Mouse (Mus musculus) neural tube, embryonic 12.5 days (tissue): ENCODE data around the gene Pax6. TPM values are rescaled to one million over a fixed set of nuclear protein-coding genes. Genes with fewer than 3 reads are reported as not detected.

Experiments used
- ATAC-seq: fragments of 200-750 bp; cut with Nextera tagmentation; 2 replicates; pipeline ENCODE4 v1.8.0; 2017; ENCODE audit warnings: low read depth, mild to moderate bottlenecking, moderate TSS enrichment, moderate library complexity; ENCODE audit not compliant: low FRiP score
- H3K27ac ChIP-seq: fragments of 300-500 bp; sonication (generic); 2 replicates; pipeline ENCODE4 v1.5.1; 2016
- H3K27me3 ChIP-seq: fragments of 300-500 bp; sonication (generic); replicated peaks from 2 replicates; pipeline ENCODE4 v1.6.1; 2016; ENCODE audit warnings: mild to moderate bottlenecking
- H3K36me3 ChIP-seq: fragments of 300-500 bp; sonication (generic); 2 replicates; pipeline ENCODE4 v1.6.1; 2016; ENCODE audit warnings: mild to moderate bottlenecking
- H3K4me1 ChIP-seq: fragments of 300-500 bp; sonication (generic); 2 replicates; pipeline ENCODE4 v1.6.1; 2016
- H3K4me2 ChIP-seq: fragments of 300-500 bp; sonication (generic); replicated peaks from 2 replicates; pipeline ENCODE4 v1.6.1; 2016; ENCODE audit warnings: mild to moderate bottlenecking
- H3K4me3 ChIP-seq: fragments of 300-500 bp; sonication (generic); 2 replicates; pipeline ENCODE4 v1.5.1; 2016
- H3K9ac ChIP-seq: fragments of 300-500 bp; sonication (generic); 2 replicates; pipeline ENCODE4 v1.6.1; 2016; ENCODE audit warnings: mild to moderate bottlenecking
- H3K9me3 ChIP-seq: fragments of 300-500 bp; sonication (generic); 2 replicates; pipeline ENCODE4 v1.6.1; 2016; ENCODE audit warnings: mild to moderate bottlenecking
- WGBS: fragments of 180-500 bp; shearing (Covaris S2); methylation state at CpG from one replicate; pipeline ENCODE4 v1.1.7; 2016; 5-methylcytosine and 5-hydroxymethylcytosine counted together
- polyA plus RNA-seq: library from polyadenylated mRNA; unstranded; fragments of >200 nt; fragmentation: Nextera tagmentation; extraction: Ambion mirVana; gene quantifications from 2 replicates; pipeline ENCODE4 v1.2.1, GENCODE M21; 2016

Gene Pax6
- polyA plus RNA-seq, 1 experiment from 2014 or later: 23.8 TPM

DNA sequence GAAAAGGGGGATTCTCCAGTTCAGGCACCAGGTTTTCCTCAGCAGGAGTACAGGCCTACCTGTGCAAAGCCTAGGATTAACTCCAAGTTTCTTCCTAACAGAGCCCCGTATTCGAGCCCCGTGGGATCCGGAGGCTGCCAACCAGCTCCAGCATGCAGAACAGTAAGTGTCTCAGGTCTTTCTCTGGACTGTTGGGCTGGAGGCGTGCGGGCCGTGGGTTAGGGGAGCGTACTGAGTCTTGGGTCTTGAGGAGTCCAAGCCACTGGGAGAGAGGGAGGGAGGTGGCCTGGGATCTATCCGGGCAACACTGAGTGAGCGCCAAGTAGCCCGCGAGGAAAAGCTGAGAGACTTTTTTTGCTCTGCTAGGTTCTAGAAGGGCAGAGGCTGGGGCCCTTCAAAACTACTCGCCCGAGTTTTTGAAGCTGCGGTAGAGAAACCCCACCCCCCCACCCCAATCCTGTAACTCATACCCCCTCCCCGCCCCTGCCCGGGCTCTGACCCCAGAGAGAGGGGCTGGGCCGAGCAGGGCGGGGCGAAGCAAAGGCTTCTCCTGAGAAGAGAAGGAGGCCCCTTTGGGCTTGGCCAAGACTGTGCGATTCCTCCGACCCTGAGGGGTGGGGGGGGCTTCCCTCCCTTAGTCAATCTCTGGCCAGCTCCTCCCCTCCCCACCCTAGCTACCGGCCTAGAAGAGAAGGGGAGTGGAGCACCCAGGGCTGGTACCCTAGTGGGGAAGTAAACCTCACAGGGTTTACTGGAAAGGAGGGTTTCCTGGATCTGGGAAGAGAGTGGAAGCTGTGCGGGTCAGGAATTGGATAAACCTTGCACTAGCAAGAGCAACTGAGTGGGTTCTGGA lies 11.7 kb downstream of the Pax6 start:
- Histone ChIP-seq H3K4me1 (peaks cover 43% of the 10 kb centered on the region), H3K27ac (no peak overlapping the region), H3K36me3 (no peaks in the 10 kb centered on the region), H3K27me3 (peaks cover 40% of the 10 kb centered on the region), H3K9ac (peak overlapping the region; percentile 56), H3K4me2 (peak overlapping the region; percentile 72), H3K9me3 (no peaks in the 10 kb centered on the region), H3K4me3 (peak overlapping the region; percentile 31)
- WGBS: 2% methylated on average over 22 of the region's 24 CpGs
- peak; percentile 57 for ATAC-seq

DNA sequence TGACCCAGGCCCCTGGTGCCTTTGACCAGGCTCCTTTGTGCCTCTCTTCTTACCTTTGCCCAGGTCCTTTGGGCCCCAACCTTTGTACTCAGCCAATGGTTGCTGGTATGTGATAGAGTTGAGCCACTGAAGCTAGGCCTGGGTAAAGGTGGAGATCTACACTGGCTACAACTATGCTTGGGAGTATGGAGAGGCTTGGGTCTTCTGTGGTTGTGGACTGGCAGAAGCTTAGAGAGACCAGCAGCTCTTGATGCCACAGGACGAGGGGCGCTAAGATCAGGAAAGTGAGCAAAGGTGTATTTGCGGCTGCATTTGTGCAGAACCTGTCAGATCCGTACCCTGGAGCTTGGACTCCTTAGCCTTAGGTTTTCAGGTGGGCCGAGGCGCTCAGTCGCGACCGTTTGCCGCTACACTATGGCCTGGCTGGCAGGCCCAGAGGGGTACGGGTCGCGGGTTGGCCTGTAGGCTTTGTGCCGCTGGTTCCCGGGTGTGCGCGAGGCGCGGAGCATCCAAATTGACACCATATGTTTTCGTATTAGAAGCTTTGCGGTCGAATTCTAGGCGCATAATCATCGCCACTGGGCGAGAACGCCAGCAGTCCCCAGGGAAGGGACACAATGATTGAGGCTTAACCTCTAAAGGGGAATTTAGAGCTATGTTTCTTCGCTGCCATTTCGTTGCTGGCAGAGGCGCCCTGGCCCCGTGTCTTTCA lies 12.5 kb downstream of the Pax6 start:
- Histone ChIP-seq H3K9me3 (no peaks in the 10 kb centered on the region), H3K4me2 (peak overlapping the region; percentile 72), H3K36me3 (no peaks in the 10 kb centered on the region), H3K4me1 (peaks cover 39% of the 10 kb centered on the region), H3K4me3 (peak overlapping the region; percentile 31), H3K27ac (no peak overlapping the region), H3K27me3 (peaks cover 46% of the 10 kb centered on the region), H3K9ac (peak overlapping the region; percentile 56)
- peak; percentile 7 for ATAC-seq
- 2% methylated on average over 30 of the region's 30 CpGs for WGBS

DNA sequence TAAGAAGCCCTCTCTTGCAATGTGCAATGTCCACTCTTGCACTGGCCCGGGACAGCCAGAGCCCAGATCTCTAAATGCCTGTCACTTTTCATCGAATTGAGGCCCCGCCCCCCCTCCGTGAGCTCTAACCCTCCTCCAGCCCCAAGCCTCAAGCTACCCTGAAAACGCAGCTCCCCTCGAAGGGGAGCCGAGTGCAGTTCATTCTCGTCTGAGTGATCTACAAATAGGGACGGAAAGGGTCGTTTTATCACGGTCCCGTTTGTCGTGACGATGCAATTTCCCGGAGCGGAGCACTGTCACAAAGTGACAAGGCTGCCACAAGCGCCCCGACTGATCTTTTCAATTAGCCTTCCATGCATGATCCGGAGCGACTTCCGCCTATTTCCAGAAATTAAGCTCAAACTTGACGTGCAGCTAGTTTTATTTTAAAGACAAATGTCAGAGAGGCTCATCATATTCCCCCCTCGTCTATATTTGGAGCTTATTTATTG lies 13.4 kb downstream of the Pax6 start:
- Histone ChIP-seq H3K9ac (0 out of 2 replicates have a peak overlapping the region, but pooled peaks have one; percentile 19), H3K9me3 (no peaks in the 10 kb centered on the region), H3K4me1 (peaks cover 42% of the 10 kb centered on the region), H3K27me3 (peaks cover 50% of the 10 kb centered on the region), H3K4me2 (peak overlapping the region; percentile 72), H3K36me3 (no peaks in the 10 kb centered on the region), H3K27ac (no peak overlapping the region), H3K4me3 (peak overlapping the region; percentile 31; the same call in 1 of the 2 replicates)
- 0 out of 2 replicates have a peak, but pooled peaks have one; percentile 11 for ATAC-seq
- under 1% methylated on average over 23 of the region's 23 CpGs for WGBS

DNA sequence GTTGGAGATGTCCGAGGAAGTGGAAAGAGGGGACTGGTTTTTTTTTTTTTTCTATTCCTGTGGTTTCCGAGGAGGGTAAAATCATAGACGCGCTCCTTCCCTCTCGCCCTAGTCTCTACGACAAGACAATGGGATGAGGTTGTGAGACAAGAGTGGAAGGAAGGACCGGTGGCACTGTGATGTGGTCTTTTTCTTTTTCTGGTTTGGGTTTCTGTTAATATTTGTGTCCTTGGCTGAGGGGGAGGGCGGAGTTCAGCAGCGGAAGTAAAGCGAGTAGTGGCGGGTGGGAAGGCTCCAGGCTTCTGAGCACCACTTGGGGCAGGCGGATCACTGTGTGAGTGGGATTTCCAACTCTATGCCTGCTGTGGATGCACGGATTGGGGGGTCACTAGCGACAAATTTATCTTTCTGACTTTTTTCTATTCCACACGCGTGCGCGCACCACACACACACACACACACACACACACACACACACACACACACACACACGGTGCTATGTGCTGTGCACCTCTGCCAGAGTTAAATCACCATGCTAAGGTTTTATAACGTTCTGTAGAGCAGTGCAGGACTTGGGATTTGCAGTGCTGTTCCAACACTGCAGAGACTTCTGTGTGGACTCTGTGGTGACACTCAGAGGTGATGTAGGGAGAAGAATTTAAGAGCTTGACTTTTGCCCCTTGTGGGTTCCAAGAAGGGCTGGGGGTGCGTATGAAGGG lies 14.1 kb downstream of the Pax6 start:
- Histone ChIP-seq H3K4me3 (peak overlapping the region; percentile 31), H3K27me3 (peaks cover 57% of the 10 kb centered on the region), H3K27ac (no peak overlapping the region), H3K4me1 (peaks cover 48% of the 10 kb centered on the region), H3K36me3 (no peaks in the 10 kb centered on the region), H3K9me3 (no peaks in the 10 kb centered on the region), H3K4me2 (peak overlapping the region; percentile 72), H3K9ac (no peak overlapping the region)
- ATAC-seq: no peak
- 8% methylated on average over 21 of the region's 21 CpGs for WGBS

DNA sequence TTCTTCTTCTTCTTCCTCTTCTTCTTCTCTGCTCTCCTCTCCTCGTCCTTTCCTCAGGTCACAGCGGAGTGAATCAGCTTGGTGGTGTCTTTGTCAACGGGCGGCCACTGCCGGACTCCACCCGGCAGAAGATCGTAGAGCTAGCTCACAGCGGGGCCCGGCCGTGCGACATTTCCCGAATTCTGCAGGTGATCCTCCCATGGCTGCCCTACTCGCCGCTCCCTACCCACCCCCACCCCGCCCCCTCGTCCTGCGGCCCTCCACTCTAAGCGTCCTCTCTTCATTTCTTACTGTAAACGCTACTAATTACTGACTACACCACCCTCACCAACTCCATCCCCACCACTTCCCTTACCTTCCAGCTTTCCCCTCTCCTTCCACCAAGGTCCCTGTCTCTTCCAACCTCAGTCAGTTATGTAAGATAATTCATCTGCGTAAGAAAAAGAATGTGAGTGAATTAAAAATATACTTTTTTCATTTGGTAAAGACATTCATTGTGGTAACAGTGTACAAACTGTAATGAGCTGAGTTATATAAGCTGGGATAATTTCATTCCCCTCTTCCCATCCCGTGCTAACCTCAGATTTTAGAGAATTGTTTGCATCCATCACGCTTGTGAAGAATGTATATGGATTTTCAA lies 15.2 kb downstream of the Pax6 start:
- H3K9me3 ChIP-seq: no peaks in the 10 kb centered on the region
- no peaks in the 10 kb centered on the region for H3K36me3 ChIP-seq
- 9% methylated on average over 22 of the region's 22 CpGs for WGBS
- no peak overlapping the region for H3K9ac ChIP-seq
- H3K27me3 ChIP-seq: peaks cover 55% of the 10 kb centered on the region
- H3K4me2 ChIP-seq: peak overlapping the region; percentile 72
- ATAC-seq: no peak
- no peak overlapping the region for H3K27ac ChIP-seq
- H3K4me3 ChIP-seq: no peak overlapping the region
- H3K4me1 ChIP-seq: peaks cover 58% of the 10 kb centered on the region

DNA sequence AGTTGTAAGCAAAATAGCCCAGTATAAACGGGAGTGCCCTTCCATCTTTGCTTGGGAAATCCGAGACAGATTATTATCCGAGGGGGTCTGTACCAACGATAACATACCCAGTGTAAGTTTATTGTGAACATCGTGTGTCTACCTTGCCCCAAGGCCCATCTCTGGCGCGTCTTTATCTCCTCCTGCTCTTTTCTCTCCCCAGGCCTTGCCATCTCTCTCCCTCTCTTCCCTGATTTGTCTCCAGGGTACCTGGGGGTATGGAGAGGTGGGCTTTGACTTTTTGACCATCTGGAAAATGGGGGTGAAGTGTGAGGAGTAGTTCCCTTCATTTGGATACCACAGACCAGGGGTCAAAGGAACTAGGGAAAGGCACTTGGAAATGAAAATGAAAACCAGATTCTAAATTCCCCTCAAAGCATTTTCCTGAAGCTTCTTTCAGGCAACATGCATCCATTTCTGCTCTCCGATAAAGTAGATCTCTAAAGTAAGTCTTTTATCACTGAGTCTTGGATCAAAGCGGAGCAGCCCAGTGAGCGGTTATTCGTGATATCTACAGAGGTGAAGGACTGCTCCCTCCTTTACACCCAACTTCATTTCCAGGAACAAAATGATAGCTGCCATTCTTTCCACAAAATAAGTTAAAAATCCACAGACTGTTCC lies 16.4 kb downstream of the Pax6 start:
- H3K4me2 ChIP-seq: no peak overlapping the region; the same call in 1 of the 2 replicates
- no peak overlapping the region for H3K4me3 ChIP-seq
- H3K9ac ChIP-seq: no peak overlapping the region
- no peak for ATAC-seq
- no peak overlapping the region for H3K27ac ChIP-seq
- H3K36me3 ChIP-seq: no peaks in the 10 kb centered on the region
- WGBS: 27% methylated on average over 11 of the region's 11 CpGs
- H3K9me3 ChIP-seq: no peaks in the 10 kb centered on the region
- H3K4me1 ChIP-seq: peaks cover 67% of the 10 kb centered on the region
- H3K27me3 ChIP-seq: peaks cover 56% of the 10 kb centered on the region

DNA sequence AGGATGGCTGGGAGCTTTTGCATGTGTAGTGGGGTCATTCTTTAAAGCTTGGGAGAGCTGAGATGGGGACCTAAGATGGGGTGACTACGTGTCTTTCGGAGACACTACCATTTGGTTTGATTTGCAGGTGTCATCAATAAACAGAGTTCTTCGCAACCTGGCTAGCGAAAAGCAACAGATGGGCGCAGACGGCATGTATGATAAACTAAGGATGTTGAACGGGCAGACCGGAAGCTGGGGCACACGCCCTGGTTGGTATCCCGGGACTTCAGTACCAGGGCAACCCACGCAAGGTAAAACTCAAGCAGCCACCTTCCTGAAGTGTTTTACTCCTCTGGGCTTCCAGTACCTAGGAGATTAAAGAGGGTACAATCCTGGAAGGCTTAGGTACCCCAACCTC lies 17.0 kb downstream of the Pax6 start:
- 29% methylated on average over 11 of the region's 11 CpGs for WGBS
- Histone ChIP-seq H3K4me1 (peaks cover 65% of the 10 kb centered on the region), H3K27ac (no peak overlapping the region), H3K36me3 (no peaks in the 10 kb centered on the region), H3K27me3 (peaks cover 55% of the 10 kb centered on the region), H3K9ac (no peak overlapping the region), H3K9me3 (no peaks in the 10 kb centered on the region), H3K4me2 (peak overlapping the region; percentile 55; the same call in 1 of the 2 replicates), H3K4me3 (no peak overlapping the region)
- no peak for ATAC-seq

DNA sequence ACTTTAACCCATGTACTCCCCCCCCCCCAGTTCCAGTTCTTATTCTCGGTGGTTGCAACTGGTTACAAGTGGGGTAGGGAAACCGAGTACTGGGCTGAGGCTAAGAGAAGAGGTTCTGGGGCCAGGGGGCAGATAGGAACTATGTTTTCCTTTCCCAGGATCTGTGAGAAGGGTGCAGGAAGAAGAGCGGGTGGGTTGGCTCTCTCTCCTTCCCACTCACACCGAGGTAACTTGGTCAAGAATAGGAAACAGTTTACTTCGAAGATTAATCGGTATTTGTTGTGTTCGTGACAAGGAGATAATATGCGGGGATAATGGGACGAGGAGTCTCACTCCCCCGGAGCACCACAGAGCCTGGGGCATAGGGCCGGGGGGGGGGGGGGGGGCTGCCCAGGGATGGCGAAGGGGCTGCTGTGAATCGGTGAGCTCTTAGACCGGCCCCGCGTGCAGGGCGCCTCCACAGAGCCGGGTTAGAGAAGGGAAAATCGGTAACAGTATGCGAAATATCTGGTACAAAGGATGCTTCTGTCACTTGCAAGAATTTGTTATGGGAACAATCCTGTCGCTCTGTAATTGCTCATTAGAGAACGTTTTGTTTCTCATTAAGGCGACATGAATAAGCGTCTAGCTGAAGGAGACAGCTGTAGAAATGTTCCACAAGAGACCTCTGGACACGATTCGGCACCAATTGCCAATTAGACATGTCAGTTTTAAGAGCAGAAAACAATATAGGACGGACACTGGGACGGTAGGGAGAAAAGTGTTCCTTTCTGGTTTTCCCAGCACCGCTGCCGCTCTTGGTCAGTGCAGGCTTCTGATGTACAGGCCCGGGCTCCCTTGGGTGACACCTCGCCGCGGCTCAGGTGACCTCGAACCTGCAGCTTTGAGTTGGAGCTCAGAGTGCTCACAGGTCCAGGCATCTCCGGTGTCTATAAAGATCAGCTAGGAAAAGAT lies 17.9 kb downstream of the Pax6 start:
- Histone ChIP-seq H3K4me1 (peaks cover 55% of the 10 kb centered on the region), H3K4me3 (no peak overlapping the region), H3K27me3 (peaks cover 47% of the 10 kb centered on the region), H3K36me3 (no peaks in the 10 kb centered on the region), H3K4me2 (peak overlapping the region; percentile 55), H3K27ac (no peak overlapping the region), H3K9ac (no peak overlapping the region), H3K9me3 (no peaks in the 10 kb centered on the region)
- WGBS: 4% methylated on average over 36 of the region's 36 CpGs
- ATAC-seq: no peak

DNA sequence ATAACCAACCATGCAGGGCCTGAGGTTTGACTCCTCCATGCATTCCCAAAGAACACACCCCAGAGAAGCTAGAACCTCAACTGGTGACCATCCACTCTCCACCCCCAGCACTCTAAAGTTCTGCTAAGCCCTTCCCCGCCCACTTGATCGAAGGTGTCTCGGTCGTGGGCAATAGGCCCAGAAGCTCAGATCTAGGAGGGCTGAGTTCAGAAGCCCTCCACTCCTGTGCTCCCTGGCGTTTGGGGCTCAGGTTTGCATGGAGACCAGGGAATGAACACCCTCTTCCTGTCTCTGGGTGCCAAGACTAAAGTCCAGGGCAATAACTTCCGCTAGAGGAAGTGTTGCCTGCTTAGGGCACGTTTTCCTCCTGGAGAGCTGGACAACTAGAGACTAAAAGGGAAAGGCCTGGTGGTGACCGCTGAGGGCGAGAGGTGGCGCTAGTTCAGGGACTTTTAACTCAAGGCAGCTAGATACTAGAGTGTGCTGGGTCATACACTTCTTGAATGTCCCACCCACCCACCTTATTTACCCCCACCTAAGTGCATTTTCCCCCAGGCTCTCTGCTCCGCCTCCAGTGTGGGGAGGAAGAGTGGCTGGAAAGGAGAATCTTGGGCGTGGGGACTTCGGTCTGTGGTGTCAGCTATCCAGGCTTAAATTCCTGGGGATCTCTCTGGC lies 18.8 kb downstream of the Pax6 start:
- H3K36me3 ChIP-seq: peaks cover 2% of the 10 kb centered on the region; the same call in 1 of the 2 replicates
- 7% methylated on average over 13 of the region's 13 CpGs for WGBS
- H3K27ac ChIP-seq: no peak overlapping the region
- H3K4me3 ChIP-seq: peak overlapping the region; percentile 18; the same call in 1 of the 2 replicates
- H3K9ac ChIP-seq: no peak overlapping the region
- peak overlapping the region; percentile 55 for H3K4me2 ChIP-seq
- H3K27me3 ChIP-seq: peaks cover 50% of the 10 kb centered on the region
- no peak for ATAC-seq
- no peaks in the 10 kb centered on the region for H3K9me3 ChIP-seq
- H3K4me1 ChIP-seq: peaks cover 49% of the 10 kb centered on the region

DNA sequence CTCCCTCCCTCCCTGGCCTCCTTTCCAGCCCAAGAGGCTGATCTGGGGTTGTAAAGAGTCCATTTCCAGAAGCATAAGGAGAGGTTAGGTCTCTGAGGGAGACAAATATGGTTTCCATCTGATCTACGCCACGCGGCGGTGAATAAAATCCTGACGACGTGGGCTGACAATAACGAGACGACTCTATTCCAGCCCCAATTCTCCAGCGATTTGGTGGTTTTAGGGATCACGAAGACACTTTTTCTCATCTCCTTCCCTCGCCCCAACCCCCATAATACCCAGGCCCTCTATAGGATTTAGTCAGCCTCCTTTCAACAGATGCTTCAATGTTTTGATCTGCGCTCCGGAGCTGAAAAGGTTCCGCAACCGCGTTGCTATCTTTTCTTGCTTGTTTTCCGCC lies 19.3 kb downstream of the Pax6 start:
- Histone ChIP-seq H3K9ac (no peak overlapping the region), H3K4me1 (peaks cover 44% of the 10 kb centered on the region), H3K4me3 (peak overlapping the region; percentile 18; the same call in 1 of the 2 replicates), H3K27ac (no peak overlapping the region), H3K4me2 (peak overlapping the region; percentile 55), H3K9me3 (no peaks in the 10 kb centered on the region), H3K27me3 (peaks cover 54% of the 10 kb centered on the region), H3K36me3 (peaks cover 5% of the 10 kb centered on the region; the same call in 1 of the 2 replicates)
- 2% methylated on average over 17 of the region's 17 CpGs for WGBS
- ATAC-seq: no peak
